Mouse (Mus musculus): ENCODE measurements around the gene Ddx39b.

- TF ChIP-seq E2F4 (IDR thresholded peaks at IDR 0.05; ENCODE audit: insufficient read depth) (no peak), POLR2A (IDR thresholded peaks at IDR 0.05; ENCODE audit: insufficient read length, low read depth) (no peak), TCF12 (IDR thresholded peaks at IDR 0.05; ENCODE audit: insufficient read depth, poor library complexity, severe bottlenecking) (no peak), MYOG (IDR thresholded peaks at IDR 0.05; ENCODE audit: control insufficient read depth in 1 of 3, insufficient read depth in 1 of 3, insufficient read length in 2 of 3, low read depth in 2 of 3) (no peak), USF1 (IDR thresholded peaks at IDR 0.05; ENCODE audit: low read depth) (no peak), MAX (IDR thresholded peaks at IDR 0.05; ENCODE audit: low read depth) (no peak), MYOD1 (IDR thresholded peaks at IDR 0.05; ENCODE audit: control insufficient read depth in 1 of 3, insufficient read length in 2 of 3, low read depth in 2 of 3) (no peak)
Measured at GRCm38 (mm10) chr17:35237504-35237903, 4.0 kb upstream of the Ddx39b start.
